Mouse (Mus musculus): Measurements from ENCODE around the gene Cadps. TPM values are rescaled to one million over a fixed set of nuclear protein-coding genes. Genes with fewer than 3 reads are reported as not detected.

Cadps gene
- polyA plus RNA-seq, 1 experiment from 2014 or later: 0.51 TPM

GRCm38 (mm10) chr14:12718766-12719165, 104.1 kb downstream of the Cadps start:
- no peak overlapping the region for H3K9ac ChIP-seq
- H3K9me3 ChIP-seq (replicated peaks): no peaks in the 10 kb centered on the region
- H3K36me3 ChIP-seq: no peaks in the 10 kb centered on the region
- WGBS: 71% methylated on average over 3 of the region's 3 CpGs
- no peak overlapping the region for H3K4me3 ChIP-seq (replicated peaks)
- H3K27me3 ChIP-seq: no peaks in the 10 kb centered on the region
- H3K4me1 ChIP-seq: no peaks in the 10 kb centered on the region
- no peak overlapping the region for H3K27ac ChIP-seq
- no peak overlapping the region for H3K4me2 ChIP-seq
- ATAC-seq (replicated peaks; ENCODE audit: low FRiP score): no peak

- no peak for ATAC-seq (replicated peaks; ENCODE audit: low FRiP score)
- Histone ChIP-seq H3K9me3 (replicated peaks) (no peaks in the 10 kb centered on the region), H3K4me3 (replicated peaks) (no peak overlapping the region), H3K9ac (no peak overlapping the region), H3K27me3 (no peaks in the 10 kb centered on the region), H3K4me2 (no peak overlapping the region), H3K4me1 (no peaks in the 10 kb centered on the region), H3K36me3 (no peaks in the 10 kb centered on the region), H3K27ac (no peak overlapping the region)
- WGBS: 57% methylated on average over 2 of the region's 2 CpGs
Measured at GRCm38 (mm10) chr14:12715906-12716659, 106.8 kb downstream of the Cadps start.

GRCm38 (mm10) chr14:12707395-12707794, 115.5 kb downstream of the Cadps start:
- no peaks in the 10 kb centered on the region for H3K27me3 ChIP-seq
- no peaks in the 10 kb centered on the region for H3K36me3 ChIP-seq
- ATAC-seq (replicated peaks; ENCODE audit: low FRiP score): no peak
- no peaks in the 10 kb centered on the region for H3K9me3 ChIP-seq (replicated peaks)
- no peak overlapping the region for H3K4me3 ChIP-seq (replicated peaks)
- no peak overlapping the region for H3K4me2 ChIP-seq
- no peak overlapping the region for H3K9ac ChIP-seq
- H3K4me1 ChIP-seq: no peaks in the 10 kb centered on the region
- 72% methylated on average over 3 of the region's 3 CpGs for WGBS
- H3K27ac ChIP-seq: no peak overlapping the region

GRCm38 (mm10) chr14:12704461-12704860, 118.4 kb downstream of the Cadps start:
- Histone ChIP-seq H3K27ac (no peak overlapping the region), H3K9me3 (replicated peaks) (no peaks in the 10 kb centered on the region), H3K27me3 (no peaks in the 10 kb centered on the region), H3K4me3 (replicated peaks) (no peak overlapping the region), H3K36me3 (no peaks in the 10 kb centered on the region), H3K9ac (no peak overlapping the region), H3K4me2 (no peak overlapping the region), H3K4me1 (no peaks in the 10 kb centered on the region)
- WGBS: 95% methylated on average over 2 of the region's 2 CpGs
- ATAC-seq (replicated peaks; ENCODE audit: low FRiP score): no peak

- WGBS: 40% methylated on average over 1 of the region's 1 CpGs
- H3K4me2 ChIP-seq: no peak overlapping the region
- H3K9me3 ChIP-seq (replicated peaks): no peaks in the 10 kb centered on the region
- H3K27ac ChIP-seq: no peak overlapping the region
- no peaks in the 10 kb centered on the region for H3K36me3 ChIP-seq
- no peak overlapping the region for H3K9ac ChIP-seq
- no peak overlapping the region for H3K4me3 ChIP-seq (replicated peaks)
- H3K4me1 ChIP-seq: no peaks in the 10 kb centered on the region
- no peak for ATAC-seq (replicated peaks; ENCODE audit: low FRiP score)
- H3K27me3 ChIP-seq: no peaks in the 10 kb centered on the region
Measured at GRCm38 (mm10) chr14:12690201-12690600, 132.7 kb downstream of the Cadps start.

GRCm38 (mm10) chr14:12685015-12685414, 137.9 kb downstream of the Cadps start:
- Histone ChIP-seq H3K9ac (no peak overlapping the region), H3K9me3 (replicated peaks) (no peaks in the 10 kb centered on the region), H3K4me1 (peaks cover 8% of the 10 kb centered on the region; the same call in 1 of the 2 replicates), H3K4me3 (replicated peaks) (no peak overlapping the region), H3K27ac (no peak overlapping the region), H3K4me2 (no peak overlapping the region), H3K27me3 (no peaks in the 10 kb centered on the region), H3K36me3 (no peaks in the 10 kb centered on the region)
- no peak for ATAC-seq (replicated peaks; ENCODE audit: low FRiP score)
- 81% methylated on average over 3 of the region's 3 CpGs for WGBS

- 0 out of 2 replicates have a peak, but pooled peaks have one; percentile 64 for ATAC-seq (replicated peaks; ENCODE audit: low FRiP score)
- H3K4me3 ChIP-seq (replicated peaks): no peak overlapping the region
- 40% methylated on average over 3 of the region's 3 CpGs for WGBS
Measured at GRCm38 (mm10) chr14:12680819-12681638, 141.8 kb downstream of the Cadps start.

GRCm38 (mm10) chr14:12661430-12661829, 161.4 kb downstream of the Cadps start:
- H3K9ac ChIP-seq: no peak overlapping the region
- no peak overlapping the region for H3K27ac ChIP-seq

More at GRCm38 (mm10) chr14:12680819-12681638, 141.8 kb downstream of the Cadps start:
- Histone ChIP-seq H3K27me3 (no peaks in the 10 kb centered on the region), H3K27ac (no peak overlapping the region), H3K9me3 (replicated peaks) (no peaks in the 10 kb centered on the region), H3K4me1 (peaks cover 8% of the 10 kb centered on the region; the same call in 1 of the 2 replicates), H3K9ac (no peak overlapping the region), H3K4me2 (no peak overlapping the region), H3K36me3 (no peaks in the 10 kb centered on the region)

GRCm38 (mm10) chr14:12657351-12657750, 165.5 kb downstream of the Cadps start:
- H3K4me2 ChIP-seq: no peak overlapping the region
- no peaks in the 10 kb centered on the region for H3K9me3 ChIP-seq (replicated peaks)
- H3K4me3 ChIP-seq (replicated peaks): no peak overlapping the region
- H3K27ac ChIP-seq: no peak overlapping the region
- no peak for ATAC-seq (replicated peaks; ENCODE audit: low FRiP score)
- no peaks in the 10 kb centered on the region for H3K4me1 ChIP-seq
- 73% methylated on average over 4 of the region's 4 CpGs for WGBS
- no peaks in the 10 kb centered on the region for H3K36me3 ChIP-seq
- H3K9ac ChIP-seq: no peak overlapping the region
- H3K27me3 ChIP-seq: no peaks in the 10 kb centered on the region

More at GRCm38 (mm10) chr14:12661430-12661829, 161.4 kb downstream of the Cadps start:
- Histone ChIP-seq H3K4me3 (replicated peaks) (no peak overlapping the region), H3K9me3 (replicated peaks) (no peaks in the 10 kb centered on the region), H3K36me3 (no peaks in the 10 kb centered on the region), H3K27me3 (no peaks in the 10 kb centered on the region), H3K4me2 (no peak overlapping the region), H3K4me1 (no peaks in the 10 kb centered on the region)
- peak; percentile 67; the same call in 1 of the 2 replicates for ATAC-seq (replicated peaks; ENCODE audit: low FRiP score)
- WGBS: 50% methylated on average over 2 of the region's 2 CpGs

- H3K27ac ChIP-seq: no peak overlapping the region
- H3K36me3 ChIP-seq: no peaks in the 10 kb centered on the region
- H3K9me3 ChIP-seq (replicated peaks): no peaks in the 10 kb centered on the region
- H3K4me3 ChIP-seq (replicated peaks): no peak overlapping the region
- 74% methylated on average over 6 of the region's 6 CpGs for WGBS
- H3K27me3 ChIP-seq: no peaks in the 10 kb centered on the region
- ATAC-seq (replicated peaks; ENCODE audit: low FRiP score): no peak
- no peaks in the 10 kb centered on the region for H3K4me1 ChIP-seq
- no peak overlapping the region for H3K9ac ChIP-seq
- no peak overlapping the region for H3K4me2 ChIP-seq
Measured at GRCm38 (mm10) chr14:12642868-12643512, 179.9 kb downstream of the Cadps start.

- H3K4me1 ChIP-seq: no peaks in the 10 kb centered on the region
- no peak overlapping the region for H3K27ac ChIP-seq
- ATAC-seq (replicated peaks; ENCODE audit: low FRiP score): no peak
- H3K27me3 ChIP-seq: no peaks in the 10 kb centered on the region
- H3K9ac ChIP-seq: no peak overlapping the region
- H3K4me2 ChIP-seq: no peak overlapping the region
- no peaks in the 10 kb centered on the region for H3K36me3 ChIP-seq
- no peak overlapping the region for H3K4me3 ChIP-seq (replicated peaks)
- WGBS: 80% methylated on average over 2 of the region's 2 CpGs
- H3K9me3 ChIP-seq (replicated peaks): no peaks in the 10 kb centered on the region
Measured at GRCm38 (mm10) chr14:12638762-12639161, 184.1 kb downstream of the Cadps start.

Data from kidney, embryonic 15.5 days (tissue).